Mouse (Mus musculus): ENCODE measurements around the gene Tmc8.

The Tmc8 gene

GRCm38 (mm10) chr11:117781993-117782704 lies at the start of gene Tmc8, which contains the start of gene Tmc6:
Tmc8 (plus strand) TSS chr11:117782076.
Tmc6 (minus strand) TSS chr11:117782198.
- peak; percentile 78 to 83 for DNase-seq

- no peak for DNase-seq
These were observed 45.7 kb upstream of the Tmc8 start for GRCm38 (mm10) chr11:117736037-117736689.

GRCm38 (mm10) chr11:117738123-117738522 lies 43.8 kb upstream of the Tmc8 start:
- DNase-seq: no peak

GRCm38 (mm10) chr11:117741128-117741527 lies 40.7 kb upstream of the Tmc8 start:
- no peak for DNase-seq

GRCm38 (mm10) chr11:117742243-117742642 lies 39.6 kb upstream of the Tmc8 start:
- no peak for DNase-seq

GRCm38 (mm10) chr11:117742715-117743114 lies 39.2 kb upstream of the Tmc8 start:
- no peak for DNase-seq

GRCm38 (mm10) chr11:117743454-117744030 lies 38.3 kb upstream of the Tmc8 start:
- no peak for DNase-seq

GRCm38 (mm10) chr11:117748628-117749027 lies 33.2 kb upstream of the Tmc8 start:
- DNase-seq: no peak

- peak in 1 of 2 experiments; percentile 24 for DNase-seq
These were observed 32.5 kb upstream of the Tmc8 start for GRCm38 (mm10) chr11:117749414-117749813.

GRCm38 (mm10) chr11:117751544-117751943 lies 30.3 kb upstream of the Tmc8 start:
- DNase-seq: no peak

GRCm38 (mm10) chr11:117755891-117756290 lies 26.0 kb upstream of the Tmc8 start:
- DNase-seq: no peak

GRCm38 (mm10) chr11:117759267-117759666 lies 22.6 kb upstream of the Tmc8 start:
- peak in 1 of 2 experiments; percentile 28 for DNase-seq

GRCm38 (mm10) chr11:117760374-117761119 lies 21.3 kb upstream of the Tmc8 start:
- peak in 1 of 2 experiments; percentile 31 for DNase-seq

- peak in 1 of 2 experiments; percentile 33 for DNase-seq
These were observed 20.1 kb upstream of the Tmc8 start for GRCm38 (mm10) chr11:117761801-117762200.

GRCm38 (mm10) chr11:117762246-117762645 lies 19.6 kb upstream of the Tmc8 start:
- DNase-seq: peak in 1 of 2 experiments; percentile 22

GRCm38 (mm10) chr11:117764319-117764718 lies 17.6 kb upstream of the Tmc8 start:
- peak in 1 of 2 experiments; percentile 27 for DNase-seq

GRCm38 (mm10) chr11:117765361-117765760 lies 16.5 kb upstream of the Tmc8 start:
- peak in 1 of 2 experiments; percentile 24 for DNase-seq

- DNase-seq: no peak
These were observed 15.6 kb upstream of the Tmc8 start for GRCm38 (mm10) chr11:117766275-117766674.

GRCm38 (mm10) chr11:117768725-117769682 lies 12.9 kb upstream of the Tmc8 start:
- peak in 1 of 2 experiments; percentile 37 for DNase-seq

GRCm38 (mm10) chr11:117769683-117770047 lies 12.2 kb upstream of the Tmc8 start:
- DNase-seq: no peak

- DNase-seq: peak in 1 of 2 experiments; percentile 17
These were observed 11.5 kb upstream of the Tmc8 start for GRCm38 (mm10) chr11:117770407-117770806.

- DNase-seq: no peak
These were observed 9.5 kb upstream of the Tmc8 start for GRCm38 (mm10) chr11:117772352-117772751.

Data from lung, postnatal 4 days (tissue).